Mouse (Mus musculus): ENCODE data around the gene Stat2. TPM values are rescaled to one million over a fixed set of nuclear protein-coding genes. Genes with fewer than 3 reads are reported as not detected.
"Not testable (repeated sequence)": the region's sequence is repeated elsewhere in the genome, so short reads cannot be mapped to it uniquely, and the experiment has no call there.

Stat2 gene
- polyA plus RNA-seq, 1 experiment from 2014 or later = 12.1 TPM

DNA sequence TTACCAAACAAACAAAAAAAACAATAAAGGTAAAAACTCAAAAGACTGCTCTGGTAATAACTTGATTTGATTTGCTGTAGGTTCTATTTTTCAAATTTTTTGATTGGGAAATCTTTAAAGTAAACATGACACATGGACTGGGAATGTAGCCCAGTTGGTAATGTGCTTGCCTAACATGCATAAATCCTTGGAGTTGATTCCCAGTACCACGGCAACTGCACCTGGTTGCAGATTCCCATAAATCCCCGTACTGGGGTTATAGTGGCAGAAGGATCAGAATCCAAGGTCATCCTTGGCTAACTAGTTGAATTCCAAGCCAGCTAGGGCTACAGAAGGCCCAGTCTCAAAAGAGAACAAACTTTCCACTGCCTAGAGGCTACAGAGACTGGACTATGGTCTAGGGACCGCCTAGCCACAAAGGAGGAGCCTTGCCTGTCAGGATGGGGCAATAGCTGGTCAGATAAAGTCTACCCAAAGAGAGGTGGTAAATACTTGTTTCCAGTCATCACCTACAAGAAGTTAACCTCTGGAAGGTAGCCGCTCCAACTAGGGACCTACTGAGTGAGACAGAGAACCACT lies 16.6 kb upstream of the Stat2 start, which contains the start of gene Apon:
Apon (plus strand) TSS at position 420 of the 579 bp plus-strand sequence.
- peaks cover 36% of the 10 kb centered on the region for H3K36me3 ChIP-seq (replicated peaks; ENCODE audit: insufficient read depth, low read length)
- no peak within 1 kb of the TSS for H3K9ac ChIP-seq (replicated peaks)
- no peak for TF ChIP-seq CTCF (IDR thresholded peaks at IDR 0.05; ENCODE audit: low read depth)
- TF ChIP-seq EP300 (IDR thresholded peaks at IDR 0.05; ENCODE audit: low read depth) = peak; percentile 57
- WGBS (ENCODE audit: insufficient replicate concordance) = 69% methylated on average over 4 of the region's 4 CpGs
- H3K4me3 ChIP-seq (ENCODE audit: low read depth, low read length) = no peak within 1 kb of the TSS
- H3K27me3 ChIP-seq (ENCODE audit: insufficient read depth, low read length) = no peaks in the 10 kb centered on the region
- ATAC-seq = peak; percentile 90
- H3K27ac ChIP-seq (ENCODE audit: low read depth) = peak within 1 kb of the TSS; percentile 80
- peak; percentile 53 for DNase-seq
- H3K4me1 ChIP-seq (ENCODE audit: insufficient read depth) = peaks cover under 1% of the 10 kb centered on the region; the same call in 1 of the 2 replicates
- H3K4me2 ChIP-seq (ENCODE audit: low read depth, low read length) = peak within 1 kb of the TSS; percentile 34; the same call in 1 of the 2 replicates
- no peaks in the 10 kb centered on the region for H3K9me3 ChIP-seq (ENCODE audit: low read length)

DNA sequence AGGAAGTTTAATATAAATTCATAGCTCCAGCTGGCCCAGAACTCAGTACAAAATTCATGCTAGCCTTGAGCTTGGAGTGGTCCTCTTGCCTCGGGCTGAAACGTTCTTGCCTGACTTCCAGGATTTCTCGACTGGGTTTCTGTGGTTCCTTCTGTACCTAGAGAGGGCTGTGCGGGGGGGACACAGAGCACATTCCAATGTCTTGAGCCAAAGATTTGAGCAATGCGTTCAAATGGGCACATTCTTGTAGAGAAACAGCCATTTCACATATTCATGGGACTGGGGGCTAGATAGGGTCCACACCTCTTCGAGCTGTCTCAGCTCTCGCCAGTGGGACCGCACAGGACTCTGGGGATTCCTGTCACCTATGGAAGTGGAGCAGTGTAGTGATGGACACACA lies 14.4 kb upstream of the Stat2 start:
- no peak overlapping the region for H3K4me2 ChIP-seq (ENCODE audit: low read depth, low read length)
- no peaks in the 10 kb centered on the region for H3K9me3 ChIP-seq (ENCODE audit: low read length)
- H3K4me3 ChIP-seq (ENCODE audit: low read depth, low read length) = no peak overlapping the region
- peaks cover 17% of the 10 kb centered on the region for H3K36me3 ChIP-seq (replicated peaks; ENCODE audit: insufficient read depth, low read length)
- H3K9ac ChIP-seq (replicated peaks) = no peak overlapping the region
- 87% methylated on average over 8 of the region's 8 CpGs for WGBS (ENCODE audit: insufficient replicate concordance)
- H3K4me1 ChIP-seq (ENCODE audit: insufficient read depth) = peaks cover 12% of the 10 kb centered on the region
- ATAC-seq (no peak), DNase-seq (no peak)
- no peaks in the 10 kb centered on the region for H3K27me3 ChIP-seq (ENCODE audit: insufficient read depth, low read length)
- H3K27ac ChIP-seq (ENCODE audit: low read depth) = no peak overlapping the region
- TF ChIP-seq EP300 (IDR thresholded peaks at IDR 0.05; ENCODE audit: low read depth) (no peak), CTCF (IDR thresholded peaks at IDR 0.05; ENCODE audit: low read depth) (no peak)

DNA sequence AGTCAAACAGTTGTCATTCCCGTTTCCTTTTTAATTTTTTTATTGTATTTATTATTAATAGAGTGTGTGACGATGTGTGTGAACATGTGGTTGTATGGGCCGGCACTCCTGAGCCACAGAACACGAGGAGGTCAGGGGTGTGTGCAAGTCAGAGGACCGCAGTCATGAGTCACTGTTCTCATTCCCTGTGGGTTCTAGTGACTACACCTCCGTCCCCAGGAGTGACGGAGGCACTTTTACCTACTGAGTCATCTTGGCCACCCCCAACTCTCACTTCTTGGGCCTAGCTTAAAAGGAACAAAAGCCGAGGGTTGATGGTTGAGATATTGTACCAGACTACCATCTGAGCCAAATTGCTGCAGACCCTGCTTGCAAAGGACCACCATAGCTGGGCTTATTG lies 14.0 kb upstream of the Stat2 start:
- TF ChIP-seq EP300 (IDR thresholded peaks at IDR 0.05; ENCODE audit: low read depth) (no peak), CTCF (IDR thresholded peaks at IDR 0.05; ENCODE audit: low read depth) (no peak)
- Histone ChIP-seq H3K9ac (replicated peaks) (no peak overlapping the region), H3K4me3 (ENCODE audit: low read depth, low read length) (no peak overlapping the region), H3K27me3 (ENCODE audit: insufficient read depth, low read length) (no peaks in the 10 kb centered on the region), H3K9me3 (ENCODE audit: low read length) (no peaks in the 10 kb centered on the region), H3K4me1 (ENCODE audit: insufficient read depth) (peaks cover 12% of the 10 kb centered on the region), H3K36me3 (replicated peaks; ENCODE audit: insufficient read depth, low read length) (peaks cover 13% of the 10 kb centered on the region), H3K27ac (ENCODE audit: low read depth) (no peak overlapping the region), H3K4me2 (ENCODE audit: low read depth, low read length) (no peak overlapping the region)
- WGBS (ENCODE audit: insufficient replicate concordance) = 83% methylated on average over 8 of the region's 8 CpGs
- no peak for DNase-seq
- no peak for ATAC-seq

DNA sequence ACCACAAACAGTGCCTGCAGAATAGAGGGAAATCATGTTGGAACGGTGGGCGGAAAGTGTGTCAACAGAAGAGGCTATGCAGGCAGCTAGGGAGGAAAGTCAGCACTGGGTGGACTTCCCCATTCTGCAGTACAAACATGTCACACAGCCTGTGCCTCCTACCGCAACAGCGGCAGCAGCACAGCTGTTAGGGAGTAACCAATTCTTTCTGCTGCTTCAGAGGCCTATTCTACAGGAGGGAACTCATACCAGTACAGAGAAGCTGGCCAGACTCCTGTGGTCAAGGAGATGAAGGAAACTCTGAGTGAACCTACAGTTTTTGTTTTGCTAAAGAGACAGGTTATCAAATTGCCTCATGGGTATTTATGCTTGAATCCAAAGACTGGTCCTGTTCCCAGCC lies 11.4 kb upstream of the Stat2 start:
- peaks cover 12% of the 10 kb centered on the region for H3K4me1 ChIP-seq (ENCODE audit: insufficient read depth)
- H3K4me3 ChIP-seq (ENCODE audit: low read depth, low read length) = no peak overlapping the region
- DNase-seq = peak; percentile 46
- TF ChIP-seq EP300 (IDR thresholded peaks at IDR 0.05; ENCODE audit: low read depth) (no peak), CTCF (IDR thresholded peaks at IDR 0.05; ENCODE audit: low read depth) (no peak)
- 13% methylated on average over 4 of the region's 4 CpGs for WGBS (ENCODE audit: insufficient replicate concordance)
- no peak overlapping the region for H3K9ac ChIP-seq (replicated peaks)
- ATAC-seq = peak; percentile 35
- H3K27me3 ChIP-seq (ENCODE audit: insufficient read depth, low read length) = no peaks in the 10 kb centered on the region
- no peak overlapping the region for H3K4me2 ChIP-seq (ENCODE audit: low read depth, low read length)
- H3K36me3 ChIP-seq (replicated peaks; ENCODE audit: insufficient read depth, low read length) = no peaks in the 10 kb centered on the region
- H3K9me3 ChIP-seq (ENCODE audit: low read length) = no peaks in the 10 kb centered on the region
- H3K27ac ChIP-seq (ENCODE audit: low read depth) = peak overlapping the region; percentile 71

DNA sequence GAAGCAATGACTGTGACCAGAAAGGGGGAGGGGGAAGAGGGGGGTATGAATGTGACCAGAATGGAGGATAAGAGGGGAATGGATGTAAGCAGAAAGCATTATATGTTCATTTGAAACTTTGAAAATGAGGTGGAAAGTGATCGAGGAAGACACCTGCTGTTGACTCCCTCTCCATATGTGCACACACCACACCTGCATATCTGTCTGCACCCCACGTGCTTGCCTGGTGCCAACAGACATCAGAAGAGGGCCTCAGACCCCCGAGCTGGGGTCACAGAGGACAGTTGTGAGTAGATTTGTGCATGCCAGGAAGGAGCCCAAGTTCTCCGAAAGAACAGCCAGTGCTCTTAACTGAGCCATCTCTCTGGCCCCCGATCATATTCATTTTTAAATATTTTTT lies 10.4 kb upstream of the Stat2 start:
- Histone ChIP-seq H3K9ac (replicated peaks) (no peak overlapping the region), H3K27ac (ENCODE audit: low read depth) (no peak overlapping the region), H3K36me3 (replicated peaks; ENCODE audit: insufficient read depth, low read length) (no peaks in the 10 kb centered on the region), H3K27me3 (ENCODE audit: insufficient read depth, low read length) (no peaks in the 10 kb centered on the region), H3K4me2 (ENCODE audit: low read depth, low read length) (no peak overlapping the region), H3K4me3 (ENCODE audit: low read depth, low read length) (no peak overlapping the region), H3K4me1 (ENCODE audit: insufficient read depth) (peaks cover 12% of the 10 kb centered on the region), H3K9me3 (ENCODE audit: low read length) (no peaks in the 10 kb centered on the region)
- ATAC-seq = no peak
- TF ChIP-seq EP300 (IDR thresholded peaks at IDR 0.05; ENCODE audit: low read depth) = no peak
- no peak for TF ChIP-seq CTCF (IDR thresholded peaks at IDR 0.05; ENCODE audit: low read depth)
- DNase-seq = no peak
- 81% methylated on average over 5 of the region's 5 CpGs for WGBS (ENCODE audit: insufficient replicate concordance)

DNA sequence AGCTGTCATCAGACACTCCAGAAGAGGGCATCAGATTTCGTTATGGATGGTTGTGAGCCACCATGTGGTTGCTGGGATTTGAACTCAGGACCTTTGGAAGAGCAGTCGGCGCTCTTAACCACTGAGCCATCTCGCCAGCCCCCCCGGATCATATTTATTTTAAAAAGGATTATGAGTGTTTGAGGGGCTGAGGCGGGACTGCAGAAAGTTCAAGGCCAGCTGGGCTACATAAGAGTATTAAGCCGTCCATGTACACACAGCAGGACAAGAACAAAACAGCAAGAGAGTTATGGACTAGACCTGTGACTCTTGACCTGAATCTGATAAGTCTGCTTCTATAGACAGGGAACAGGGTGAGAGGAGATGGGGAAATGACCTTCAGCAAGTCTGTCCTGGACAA lies 10.0 kb upstream of the Stat2 start:
- H3K36me3 ChIP-seq (replicated peaks; ENCODE audit: insufficient read depth, low read length); ATAC-seq; H3K27me3 ChIP-seq (ENCODE audit: insufficient read depth, low read length); H3K4me2 ChIP-seq (ENCODE audit: low read depth, low read length); H3K9me3 ChIP-seq (ENCODE audit: low read length); DNase-seq; H3K27ac ChIP-seq (ENCODE audit: low read depth); H3K4me3 ChIP-seq (ENCODE audit: low read depth, low read length); H3K9ac ChIP-seq (replicated peaks): not testable (repeated sequence)
- peaks cover 12% of the 10 kb centered on the region for H3K4me1 ChIP-seq (ENCODE audit: insufficient read depth)
- WGBS (ENCODE audit: insufficient replicate concordance) = 84% methylated on average over 7 of the region's 7 CpGs

DNA sequence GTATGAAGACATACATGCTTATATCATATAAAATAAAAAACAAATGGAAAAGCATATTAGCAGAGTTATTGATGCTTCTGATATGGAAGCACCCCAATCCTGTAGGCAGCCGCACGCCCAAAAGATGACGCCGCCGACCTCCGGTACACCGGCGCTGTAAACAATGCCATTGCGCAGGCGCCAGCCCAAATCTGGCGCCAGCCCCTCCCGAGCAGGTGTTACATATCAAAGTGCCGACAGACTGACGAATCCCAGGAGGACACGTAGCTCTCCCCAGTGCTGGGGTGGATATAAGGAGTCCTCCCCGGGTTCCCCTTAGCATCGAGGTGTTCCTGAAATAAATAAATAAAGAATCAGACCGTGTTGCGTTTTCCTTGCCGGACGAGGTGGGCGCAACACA lies 8.1 kb upstream of the Stat2 start:
- Histone ChIP-seq H3K27ac (ENCODE audit: low read depth) (no peak overlapping the region), H3K4me1 (ENCODE audit: insufficient read depth) (peaks cover 12% of the 10 kb centered on the region), H3K36me3 (replicated peaks; ENCODE audit: insufficient read depth, low read length) (no peaks in the 10 kb centered on the region), H3K9me3 (ENCODE audit: low read length) (no peaks in the 10 kb centered on the region), H3K4me3 (ENCODE audit: low read depth, low read length) (no peak overlapping the region), H3K27me3 (ENCODE audit: insufficient read depth, low read length) (no peaks in the 10 kb centered on the region), H3K9ac (replicated peaks) (no peak overlapping the region), H3K4me2 (ENCODE audit: low read depth, low read length) (no peak overlapping the region)
- 82% methylated on average over 22 of the region's 22 CpGs for WGBS (ENCODE audit: insufficient replicate concordance)
- DNase-seq (no peak), ATAC-seq (no peak)
- TF ChIP-seq CTCF (IDR thresholded peaks at IDR 0.05; ENCODE audit: low read depth) = no peak
- TF ChIP-seq EP300 (IDR thresholded peaks at IDR 0.05; ENCODE audit: low read depth) = no peak

Measured in liver, postnatal 0 days (tissue).